Mouse (Mus musculus): ENCODE data around the gene Nfia. TPM values are rescaled to one million over a fixed set of nuclear protein-coding genes. Genes with fewer than 3 reads are reported as not detected.

Nfia gene
- polyA plus RNA-seq (2012; ENCODE audit: low replicate concordance): 6.8 and 11.1 TPM in 2 replicates

GRCm38 (mm10) chr4:97772641-97773040, at the start of gene Nfia:
Gene Nfia (plus strand): TSS chr4:97772734.

GRCm38 (mm10) chr4:97777706-97778176, 5.2 kb downstream of the Nfia start, which contains the start of gene E130114P18Rik:
Gene E130114P18Rik (minus strand): TSS chr4:97778078.

Other genes starting within 250 kb of the Nfia start
- not detected in 2 replicates for gene E130114P18Rik, start 5.3 kb downstream of the Nfia start, polyA plus RNA-seq (2012; ENCODE audit: low replicate concordance)